Mouse (Mus musculus) liver, embryonic 16.5 days (tissue): ENCODE results near the gene Gm11027. TPM values are rescaled to one million over a fixed set of nuclear protein-coding genes. Genes with fewer than 3 reads are reported as not detected.

Experiments
- ATAC-seq: fragments of 200-750 bp; cut with Nextera tagmentation; 2 replicates; pipeline ENCODE4 v1.8.0; 2017; ENCODE audit warnings: low read depth, mild to moderate bottlenecking, moderate number of reproducible peaks, moderate library complexity
- H3K27ac ChIP-seq: fragments of 300-500 bp; sonication (generic); 2 replicates; pipeline ENCODE4 v1.5.1; 2014; ENCODE audit warnings: mild to moderate bottlenecking, low read length
- H3K27me3 ChIP-seq: fragments of 300-500 bp; sonication (generic); 2 replicates; pipeline ENCODE4 v1.6.1; 2014; ENCODE audit warnings: low read depth, low read length, mixed read lengths; ENCODE audit not compliant: control insufficient read depth, insufficient read depth
- H3K36me3 ChIP-seq: fragments of 300-500 bp; sonication (generic); 2 replicates; pipeline ENCODE4 v1.6.1; 2014; ENCODE audit warnings: mild to moderate bottlenecking; ENCODE audit not compliant: control insufficient read depth, insufficient read depth
- H3K4me1 ChIP-seq: fragments of 300-500 bp; sonication (generic); 2 replicates; pipeline ENCODE4 v1.6.1; 2014; ENCODE audit warnings: low read depth, low read length, mixed read lengths; ENCODE audit not compliant: control insufficient read depth
- H3K4me2 ChIP-seq: fragments of 300-500 bp; sonication (generic); 2 replicates; pipeline ENCODE4 v1.6.1; 2014; ENCODE audit warnings: low read depth, low read length, mixed read lengths
- H3K4me3 ChIP-seq: fragments of 300-500 bp; sonication (generic); 2 replicates; pipeline ENCODE4 v1.5.1; 2014; ENCODE audit warnings: low read depth, mild to moderate bottlenecking, low read length
- H3K9ac ChIP-seq: fragments of 300-500 bp; sonication (generic); 2 replicates; pipeline ENCODE4 v1.6.1; 2014; ENCODE audit warnings: low read depth, low read length
- H3K9me3 ChIP-seq: fragments of 300-500 bp; sonication (generic); replicated peaks from 2 replicates; pipeline ENCODE4 v1.6.1; 2016; ENCODE audit warnings: low read length; ENCODE audit not compliant: control insufficient read depth
- WGBS: fragments of 180-500 bp; shearing (Covaris S2); extraction: QIAGEN DNeasy Blood & Tissue Kit; methylation state at CpG from one replicate; pipeline ENCODE4 v1.1.7; 2014; ENCODE audit not compliant: insufficient replicate concordance; 5-methylcytosine and 5-hydroxymethylcytosine counted together
- polyA plus RNA-seq: library from polyadenylated mRNA; unstranded; fragments of >200 nt; fragmentation: Nextera tagmentation; extraction: Ambion mirVana; gene quantifications from 2 replicates; pipeline ENCODE4 v1.2.1, GENCODE M21; 2015

The Gm11027 gene
- polyA plus RNA-seq, 1 experiment from 2014 or later, result not detected

DNA sequence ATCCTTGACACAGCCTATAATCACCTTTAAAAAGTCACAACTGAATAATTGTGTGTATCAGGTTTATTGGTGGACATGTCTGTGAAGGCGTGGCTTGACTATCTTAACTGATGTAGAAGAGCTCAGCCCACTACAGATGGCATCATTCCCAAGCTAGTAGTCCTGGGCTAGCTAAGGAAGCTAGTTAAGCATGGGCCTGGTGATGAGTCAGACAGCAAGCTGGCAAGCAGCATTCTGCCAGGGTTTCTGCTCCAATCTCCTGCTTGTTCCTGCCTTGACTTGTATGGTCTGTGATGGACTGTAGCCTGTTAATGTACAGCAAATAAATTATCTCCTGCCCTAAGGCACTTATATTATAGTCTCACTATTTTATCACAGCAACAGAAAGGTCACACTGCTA is 30.6 kb upstream of the Gm11027 start:
- H3K9ac ChIP-seq, result no peak overlapping the region
- no peaks in the 10 kb centered on the region for H3K9me3 ChIP-seq
- no peak overlapping the region for H3K4me3 ChIP-seq

DNA sequence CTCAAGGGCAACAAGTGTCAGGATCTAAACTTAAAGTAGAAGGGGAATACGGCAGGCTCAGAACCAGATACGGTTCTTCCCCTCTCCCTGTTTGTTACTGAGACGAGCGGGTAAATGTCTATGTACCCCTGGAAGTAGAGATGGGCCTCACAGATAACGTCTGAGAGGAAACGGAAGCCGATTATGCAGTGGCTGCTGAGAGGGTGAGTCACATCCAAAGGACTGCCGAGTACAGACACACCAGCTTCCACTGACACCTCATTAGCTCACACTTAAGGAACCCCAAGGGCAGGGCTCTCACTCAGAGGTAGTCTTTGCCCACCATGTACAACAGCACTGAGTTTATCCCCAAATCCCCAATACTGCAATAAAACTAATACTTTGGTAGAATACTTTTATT is 20.5 kb upstream of the Gm11027 start:
- H3K9me3 ChIP-seq, result no peaks in the 10 kb centered on the region
- no peak overlapping the region for H3K9ac ChIP-seq
- H3K36me3 ChIP-seq, result no peaks in the 10 kb centered on the region
- H3K4me3 ChIP-seq, result no peak overlapping the region
- H3K4me2 ChIP-seq, result no peak overlapping the region
- H3K27ac ChIP-seq, result no peak overlapping the region
- ATAC-seq, result peak; percentile 35; the same call in 1 of the 2 replicates
- no peaks in the 10 kb centered on the region for H3K27me3 ChIP-seq
- 22% methylated on average over 8 of the region's 8 CpGs for WGBS
- peaks cover 7% of the 10 kb centered on the region for H3K4me1 ChIP-seq

More for the DNA sequence above, 30.6 kb upstream of the Gm11027 start:
- Histone ChIP-seq H3K27me3 (no peaks in the 10 kb centered on the region), H3K4me2 (no peak overlapping the region), H3K4me1 (no peaks in the 10 kb centered on the region), H3K36me3 (no peaks in the 10 kb centered on the region), H3K27ac (no peak overlapping the region)
- ATAC-seq, result no peak
- WGBS, result 50% methylated on average over 1 of the region's 1 CpGs

DNA sequence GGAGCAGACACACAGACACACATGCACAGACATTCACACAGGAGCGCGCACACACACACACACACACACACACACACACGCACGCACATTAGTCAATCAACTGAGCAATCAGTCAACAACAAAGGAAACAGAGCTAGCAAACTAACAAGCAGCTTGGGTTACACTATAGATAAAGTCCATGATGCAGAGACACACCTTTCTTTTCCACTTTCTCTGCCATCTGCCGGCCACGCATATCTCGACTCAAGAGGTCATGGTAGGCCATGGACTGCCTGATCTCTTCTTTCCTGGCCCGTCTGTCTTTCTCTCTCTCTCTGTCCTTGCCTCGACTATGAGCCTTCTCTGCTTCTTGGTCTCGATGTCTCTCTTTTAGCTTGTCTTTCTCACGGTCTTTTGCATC is 19.6 kb upstream of the Gm11027 start:
- no peaks in the 10 kb centered on the region for H3K27me3 ChIP-seq
- no peak overlapping the region for H3K4me2 ChIP-seq
- peak; percentile 73 for ATAC-seq
- WGBS, result 63% methylated on average over 11 of the region's 11 CpGs
- H3K9me3 ChIP-seq, result no peaks in the 10 kb centered on the region
- H3K27ac ChIP-seq, result no peak overlapping the region
- no peak overlapping the region for H3K9ac ChIP-seq
- H3K4me3 ChIP-seq, result no peak overlapping the region
- H3K36me3 ChIP-seq, result no peaks in the 10 kb centered on the region
- peaks cover 7% of the 10 kb centered on the region for H3K4me1 ChIP-seq

DNA sequence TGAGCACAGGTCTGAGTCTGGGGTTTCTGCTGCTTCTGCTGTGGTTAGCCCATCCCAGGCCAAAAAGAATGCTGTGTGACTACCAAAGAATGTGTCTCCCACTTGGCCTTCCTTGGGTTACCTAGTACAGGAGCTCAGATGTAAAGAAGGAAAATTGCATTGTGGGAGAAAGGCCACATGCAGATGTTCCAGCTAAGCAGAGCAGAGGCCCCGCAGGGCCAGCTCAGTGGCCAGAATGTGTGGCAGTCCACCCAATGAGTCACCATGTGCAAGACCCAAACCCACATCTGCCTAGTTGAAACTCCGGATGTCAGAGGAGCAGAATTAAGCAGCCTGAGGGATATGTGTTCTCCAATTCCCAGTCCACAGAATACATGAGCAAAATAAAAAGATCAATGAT is 16.9 kb upstream of the Gm11027 start:
- H3K27ac ChIP-seq, result no peak overlapping the region
- no peaks in the 10 kb centered on the region for H3K36me3 ChIP-seq
- no peak overlapping the region for H3K4me2 ChIP-seq
- H3K4me3 ChIP-seq, result no peak overlapping the region
- no peaks in the 10 kb centered on the region for H3K9me3 ChIP-seq
- ATAC-seq, result no peak
- peaks cover 15% of the 10 kb centered on the region for H3K4me1 ChIP-seq
- WGBS, result 77% methylated on average over 2 of the region's 2 CpGs
- no peaks in the 10 kb centered on the region for H3K27me3 ChIP-seq
- H3K9ac ChIP-seq, result no peak overlapping the region

DNA sequence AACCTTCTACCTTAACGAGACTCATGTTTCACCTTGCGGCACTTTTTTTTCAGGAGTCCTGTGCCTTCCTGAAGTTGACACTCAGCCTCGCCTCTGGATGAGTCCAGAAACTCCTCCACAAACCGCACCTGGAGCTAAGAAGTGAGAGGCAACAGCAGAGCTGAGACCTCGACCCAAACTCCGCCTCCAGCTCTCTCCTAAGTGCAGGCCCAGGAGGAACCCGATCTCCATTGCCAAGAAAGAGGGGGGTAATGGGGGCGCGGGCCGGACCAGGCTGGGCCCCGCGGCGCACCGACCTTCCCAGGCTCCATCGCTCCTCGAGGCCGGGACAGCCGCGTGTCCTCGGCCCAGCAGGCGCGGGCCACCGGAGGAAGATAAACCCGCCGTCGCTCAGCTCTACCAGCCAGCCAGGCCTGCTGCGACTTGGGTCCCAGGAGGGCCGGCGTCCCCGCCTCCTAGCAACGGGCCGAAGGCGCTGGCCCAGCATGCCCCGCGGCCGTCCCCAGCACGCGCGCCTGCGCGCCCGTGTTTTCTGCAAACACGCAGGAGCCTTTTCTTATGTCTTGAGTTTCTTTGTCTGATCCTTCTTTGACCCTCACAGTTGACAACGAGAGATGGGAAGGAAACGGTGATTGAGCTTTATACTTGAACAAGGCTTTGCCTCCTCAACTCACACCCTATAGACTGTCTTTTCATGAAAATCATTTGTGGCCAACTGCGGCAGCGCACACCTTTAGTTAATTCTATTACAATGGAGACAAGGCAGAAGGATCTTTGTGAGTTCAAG is 12.4 kb upstream of the Gm11027 start, which contains the start of gene Wdr60:
TSS of gene Wdr60 (minus strand) at position 468 of the 787 bp plus-strand sequence.
- no peaks in the 10 kb centered on the region for H3K9me3 ChIP-seq
- peak within 1 kb of the TSS; percentile 94 for H3K4me2 ChIP-seq
- 4% methylated on average over 47 of the region's 47 CpGs for WGBS
- H3K36me3 ChIP-seq, result no peaks in the 10 kb centered on the region
- H3K4me1 ChIP-seq, result peaks cover 15% of the 10 kb centered on the region
- H3K4me3 ChIP-seq, result peak within 1 kb of the TSS; percentile 72
- ATAC-seq, result peak; percentile 99
- H3K9ac ChIP-seq, result peak within 1 kb of the TSS; percentile 78
- peak within 1 kb of the TSS; percentile 53; the same call in 1 of the 2 replicates for H3K27ac ChIP-seq
- H3K27me3 ChIP-seq, result no peaks in the 10 kb centered on the region

DNA sequence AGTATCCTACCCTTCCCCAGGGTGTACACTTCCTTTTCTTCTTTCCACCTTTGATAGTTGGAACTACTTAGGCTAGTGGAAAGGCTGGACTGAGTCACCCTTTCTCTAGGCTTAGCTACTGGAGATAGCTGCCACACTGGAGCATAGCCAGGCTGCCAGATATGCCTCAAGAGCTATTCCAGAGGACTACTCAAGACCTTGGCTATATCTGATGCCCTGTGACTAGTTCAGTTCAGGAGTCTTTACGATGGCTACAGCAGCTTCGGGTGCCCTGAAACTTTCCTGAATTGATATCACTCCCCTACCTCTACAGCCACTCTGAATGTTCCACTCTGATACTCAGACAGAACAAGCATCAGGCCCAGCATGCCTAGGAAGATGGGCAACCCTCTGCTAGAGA is 10.4 kb upstream of the Gm11027 start:
- Histone ChIP-seq H3K27me3 (no peaks in the 10 kb centered on the region), H3K9me3 (no peaks in the 10 kb centered on the region), H3K27ac (no peak overlapping the region), H3K4me2 (no peak overlapping the region), H3K9ac (no peak overlapping the region), H3K4me1 (peaks cover 20% of the 10 kb centered on the region), H3K4me3 (no peak overlapping the region), H3K36me3 (no peaks in the 10 kb centered on the region)
- ATAC-seq, result no peak
- 24% methylated on average over 2 of the region's 2 CpGs for WGBS

DNA sequence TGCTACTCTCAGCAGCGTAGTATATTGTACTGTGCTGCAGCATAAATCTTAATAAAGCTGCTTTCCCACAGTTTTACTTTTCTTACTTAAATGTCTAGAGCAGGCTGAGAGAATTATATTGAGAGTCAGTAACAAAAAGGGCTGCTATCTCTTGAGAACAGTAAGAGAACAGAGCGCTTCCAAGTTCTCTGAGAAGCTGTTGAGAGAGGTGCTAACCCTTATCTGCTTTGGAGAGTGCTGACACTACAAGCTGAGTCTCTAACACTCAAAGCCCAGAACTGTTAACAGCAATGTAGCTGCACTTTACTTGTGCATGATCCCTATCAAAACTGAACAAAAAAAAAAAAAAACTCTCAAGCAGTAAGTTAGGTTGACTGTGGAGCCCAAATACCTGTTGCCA is 9.9 kb upstream of the Gm11027 start:
- 43% methylated on average over 2 of the region's 2 CpGs for WGBS
- no peak overlapping the region for H3K27ac ChIP-seq
- ATAC-seq, result no peak

DNA sequence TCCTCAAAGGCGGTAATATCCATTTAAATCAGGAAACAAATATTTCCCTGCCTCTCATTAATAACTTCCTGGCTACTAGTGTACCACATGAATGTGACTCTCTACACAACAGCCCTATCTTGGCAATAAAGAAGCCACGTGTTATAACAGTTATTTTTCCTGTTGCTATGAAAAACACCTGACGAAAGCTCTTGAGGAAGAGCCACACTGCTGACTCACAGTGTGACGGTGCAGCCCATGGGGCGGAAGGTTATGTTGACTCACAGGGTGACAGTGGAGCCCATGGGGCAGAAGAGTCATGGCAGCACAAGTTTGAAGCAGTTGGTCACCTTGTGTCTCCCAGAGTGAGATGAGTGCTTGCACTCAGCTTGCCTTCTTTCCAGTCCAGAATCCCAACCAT is 5.7 kb upstream of the Gm11027 start:
- H3K27ac ChIP-seq, result 0 out of 2 replicates have a peak overlapping the region, but pooled peaks have one; percentile 9
- H3K4me3 ChIP-seq, result no peak overlapping the region
- H3K9ac ChIP-seq, result no peak overlapping the region
- H3K9me3 ChIP-seq, result no peaks in the 10 kb centered on the region
- H3K4me1 ChIP-seq, result peaks cover 15% of the 10 kb centered on the region
- H3K27me3 ChIP-seq, result no peaks in the 10 kb centered on the region
- no peaks in the 10 kb centered on the region for H3K36me3 ChIP-seq
- peak; percentile 85 for ATAC-seq
- no peak overlapping the region for H3K4me2 ChIP-seq
- WGBS, result 34% methylated on average over 5 of the region's 5 CpGs

More for the DNA sequence above, 9.9 kb upstream of the Gm11027 start:
- Histone ChIP-seq H3K9me3 (no peaks in the 10 kb centered on the region), H3K9ac (no peak overlapping the region), H3K27me3 (no peaks in the 10 kb centered on the region), H3K4me3 (no peak overlapping the region), H3K4me1 (peaks cover 20% of the 10 kb centered on the region), H3K4me2 (no peak overlapping the region), H3K36me3 (no peaks in the 10 kb centered on the region)

DNA sequence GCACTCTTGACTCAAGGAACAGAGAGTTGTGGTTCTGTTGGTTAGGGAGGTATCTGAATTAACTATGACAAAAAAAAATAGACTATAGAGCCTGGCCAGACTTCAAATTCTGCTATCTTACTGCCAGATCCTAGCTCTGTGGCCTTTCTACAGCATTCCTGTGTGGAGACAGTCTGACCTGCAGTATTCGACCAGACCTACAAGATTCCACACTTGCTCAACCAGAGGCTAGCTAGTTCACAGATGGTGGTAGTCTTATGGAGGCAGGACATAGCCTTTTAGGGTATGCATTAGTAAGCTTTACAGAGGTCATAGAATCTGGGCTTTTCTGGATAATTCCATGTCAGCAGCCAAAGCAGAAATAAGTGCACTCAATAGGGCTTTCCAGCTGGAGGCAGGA is 4.6 kb upstream of the Gm11027 start:
- no peaks in the 10 kb centered on the region for H3K9me3 ChIP-seq
- no peak overlapping the region for H3K4me2 ChIP-seq
- 54% methylated on average over 1 of the region's 1 CpGs for WGBS
- H3K36me3 ChIP-seq, result no peaks in the 10 kb centered on the region
- H3K9ac ChIP-seq, result no peak overlapping the region
- no peak overlapping the region for H3K4me3 ChIP-seq
- H3K4me1 ChIP-seq, result peaks cover 12% of the 10 kb centered on the region
- no peak overlapping the region for H3K27ac ChIP-seq
- H3K27me3 ChIP-seq, result no peaks in the 10 kb centered on the region
- ATAC-seq, result no peak
